Comparison of ENCODE assay signal across 8 mouse cellular contexts in the genomic region with DNA sequence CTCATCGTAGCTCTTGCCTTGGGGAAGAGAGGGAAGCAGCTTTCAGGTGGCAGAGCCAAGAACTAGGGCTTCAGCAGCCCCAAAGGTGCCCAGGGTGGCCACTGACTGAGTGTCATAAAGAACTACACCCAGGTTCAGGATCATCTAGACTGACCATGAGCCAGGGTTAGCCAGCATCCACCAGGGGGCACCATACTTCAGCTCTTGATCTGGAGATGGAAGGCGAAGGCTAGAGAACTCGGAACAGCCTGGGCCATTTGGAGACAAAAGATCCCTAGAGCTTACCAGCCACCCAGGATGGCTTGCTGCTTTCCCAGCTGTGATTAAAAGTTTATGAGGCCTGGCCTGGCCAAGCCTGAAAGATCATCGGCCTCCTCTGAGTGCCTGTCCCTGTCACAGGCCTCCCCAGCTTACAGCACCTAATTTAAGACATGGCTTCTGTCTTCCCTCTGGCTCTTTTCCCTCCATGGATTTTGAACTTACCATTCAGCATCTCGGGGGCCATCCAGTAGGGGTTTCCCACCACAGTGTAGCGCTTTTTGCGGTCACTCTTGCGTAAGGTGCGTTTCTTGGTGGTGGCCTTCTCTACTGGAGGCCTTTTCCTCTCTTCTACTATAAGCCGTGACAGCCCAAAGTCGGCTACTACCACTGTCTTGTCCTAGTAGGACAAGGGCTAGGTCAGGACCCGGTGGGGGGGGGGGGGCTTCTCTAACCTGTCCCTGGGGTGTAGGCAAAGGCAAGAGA. TPM values are rescaled to one million over a fixed set of nuclear protein-coding genes. Genes with fewer than 3 reads are reported as not detected.
DNase-seq lines count a peak whose midpoint lies in the region; ATAC-seq and TF ChIP-seq lines count a peak whose summit lies in the region.

No protein-coding gene starts in this region.

- H3K4me3 ChIP-seq in gastrocnemius, adult 2 months = no peak overlapping the region
- H3K4me3 ChIP-seq in hindbrain, embryonic 16.5 days (ENCODE audit: low read length) = no peak overlapping the region

- intact Hi-C loops in gastrocnemius, adult 2 months (cut with DNase I) = loop anchor here (5.0 kb wide), 3 partner anchors 40 to 165 kb away; partner anchors contain the start of genes Limk2 and Selenom

- no peaks in the 10 kb centered on the region for H3K9me3 ChIP-seq in hindbrain, embryonic 16.5 days (ENCODE audit: control insufficient read depth, low read length)

- H3K27me3 ChIP-seq in hindbrain, embryonic 16.5 days (replicated peaks; ENCODE audit: control insufficient read depth, insufficient read depth, low read length) = no peaks in the 10 kb centered on the region

- WGBS in hindbrain, embryonic 16.5 days = 57% methylated on average over 12 of the region's 12 CpGs

- DNase-seq in ZHBTc4 (ENCODE audit: low read depth, low spot score) = peak; percentile 93
- peak; percentile 72 to 86 for DNase-seq in cerebellum, postnatal 4 days (ENCODE audit: low spot score in 2 of 2)
- DNase-seq in gastrocnemius, adult 2 months = peak; percentile 90
- peak; percentile 71 for DNase-seq in left cerebral cortex, adult 11 months (ENCODE audit: low spot score)
- DNase-seq in lung, postnatal 4 days = peak; percentile 79 to 90
- DNase-seq in right cerebral cortex, adult 18-20 months = peak; percentile 81
- DNase-seq in urinary bladder, postnatal 14 days (ENCODE audit: low spot score) = peak; percentile 92

- peaks cover 33% of the 10 kb centered on the region for H3K36me3 ChIP-seq in hindbrain, embryonic 16.5 days (ENCODE audit: control insufficient read depth, insufficient read depth, low read length)

- no peak overlapping the region for H3K4me2 ChIP-seq in hindbrain, embryonic 16.5 days (ENCODE audit: low read length)

- H3K27ac ChIP-seq in gastrocnemius, adult 2 months = peak overlapping the region; percentile 57
- H3K27ac ChIP-seq in hindbrain, embryonic 16.5 days (ENCODE audit: low read depth, low read length) = no peak overlapping the region

- no peak; the same call in 1 of the 2 replicates for TF ChIP-seq CTCF in gastrocnemius, adult 2 months (IDR thresholded peaks at IDR 0.05)

- H3K9ac ChIP-seq in hindbrain, embryonic 16.5 days (ENCODE audit: low read depth, low read length) = no peak overlapping the region

- ATAC-seq in hindbrain, embryonic 16.5 days = peak; percentile 67

- no peaks in the 10 kb centered on the region for H3K4me1 ChIP-seq in hindbrain, embryonic 16.5 days (ENCODE audit: control insufficient read depth, insufficient read depth, low read depth, low read length)

RNA-seq across cellular contexts. Expression of gene Pik3ip1, which starts 17.1 kb away (rescaled TPM):
- total RNA-seq in gastrocnemius, adult 2 months (2021) = 10 to 100 TPM; 17.7 to 21.7 TPM
- 30.8 and 36.1 TPM in 2 replicates for polyA plus RNA-seq in hindbrain, embryonic 16.5 days (2015; fragmentation: Nextera tagmentation; extraction: Ambion mirVana)

RNA-seq across cellular contexts. Expression of gene Patz1, which starts 58.6 kb away (rescaled TPM):
- 10 to 100 TPM; 11.9 to 17.2 TPM for total RNA-seq in gastrocnemius, adult 2 months (2021)
- polyA plus RNA-seq in hindbrain, embryonic 16.5 days (2015; fragmentation: Nextera tagmentation; extraction: Ambion mirVana) = 35.2 and 40.7 TPM in 2 replicates
